In the genomic region with DNA sequence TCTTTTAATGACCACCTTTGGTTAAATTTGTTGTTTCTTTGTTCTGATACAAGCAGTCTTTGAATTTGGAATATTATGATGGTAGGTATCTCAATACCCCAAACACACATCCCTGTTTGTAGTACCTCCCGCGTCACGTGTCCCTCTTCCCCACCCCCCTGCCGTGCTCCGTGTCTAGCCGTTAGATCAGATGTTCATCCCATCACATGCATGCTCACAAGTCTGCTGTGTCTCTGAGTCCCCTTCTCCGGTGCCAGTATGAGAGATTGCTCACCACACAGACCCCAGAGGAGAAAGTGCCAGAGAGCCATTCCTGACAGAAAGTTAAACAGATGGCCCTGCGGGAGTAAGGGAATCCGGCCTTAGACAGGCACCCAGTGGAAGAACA, we compare ENCODE assay signal across 29 mouse cellular contexts.
A peak's percentile ranks its signal among the peaks of the same experiment; 100 is the strongest.
DNase-seq lines count a peak whose midpoint lies in the region; ATAC-seq and TF ChIP-seq lines count a peak whose summit lies in the region.
"Had no signal": no experiment of that assay in that cellular context is flagged by ENCODE, and none has a peak within 500 bp of the region (broad histone marks: within the 10 kb centered on the region; RNA-seq: fewer than 3 reads in every experiment).

No protein-coding gene starts in this region.

- H3K4me2 ChIP-seq in midbrain, embryonic 14.5 days (ENCODE audit: low read length), result no peak overlapping the region
- peak overlapping the region; percentile 88 for H3K4me2 ChIP-seq in liver, embryonic 14.5 days (ENCODE audit: low read depth)
- no peak overlapping the region for H3K4me2 ChIP-seq in neural tube, embryonic 15.5 days
- H3K4me2 ChIP-seq: embryonic facial prominence, embryonic 12.5 days; heart, embryonic 13.5 days; hindbrain, embryonic 14.5 days; limb, embryonic 13.5 days; stomach, embryonic 15.5 days had no signal

- no peak for TF ChIP-seq EP300 in liver, embryonic 14.5 days (IDR thresholded peaks at IDR 0.05; ENCODE audit: low read depth)

- no peaks in the 10 kb centered on the region for H3K27me3 ChIP-seq in erythroblast, embryonic 14.5 days (ENCODE audit: control insufficient read depth)
- H3K27me3 ChIP-seq in midbrain, embryonic 14.5 days (ENCODE audit: control insufficient read depth, insufficient read depth, low read length), result no peaks in the 10 kb centered on the region
- peaks cover 3% of the 10 kb centered on the region; the same call in 1 of the 2 replicates for H3K27me3 ChIP-seq in midbrain, embryonic 10.5 days (ENCODE audit: low read depth, poor library complexity, severe bottlenecking)
- H3K27me3 ChIP-seq in liver, embryonic 14.5 days (ENCODE audit: control insufficient read depth, insufficient read depth, low read length), result no peaks in the 10 kb centered on the region
- 0 out of 2 replicates have a peak, but pooled peaks cover 3% of the 10 kb centered on the region for H3K27me3 ChIP-seq in neural tube, embryonic 15.5 days (replicated peaks)
- H3K27me3 ChIP-seq in limb, embryonic 10.5 days (ENCODE audit: low read depth, poor library complexity, severe bottlenecking), result no peaks in the 10 kb centered on the region
- H3K27me3 ChIP-seq: embryonic facial prominence, embryonic 12.5 days; heart, embryonic 13.5 days; limb, embryonic 13.5 days; Patski; stomach, embryonic 15.5 days had no signal

- H3K27ac ChIP-seq in midbrain, embryonic 14.5 days (replicated peaks; ENCODE audit: low read depth, low read length), result peak overlapping the region; percentile 16; the same call in 1 of the 2 replicates
- no peak overlapping the region for H3K27ac ChIP-seq in midbrain, embryonic 10.5 days (replicated peaks)
- peak overlapping the region; percentile 95 for H3K27ac ChIP-seq in liver, embryonic 14.5 days
- no peak overlapping the region for H3K27ac ChIP-seq in neural tube, embryonic 15.5 days (replicated peaks)
- no peak overlapping the region for H3K27ac ChIP-seq in limb, embryonic 10.5 days
- H3K27ac ChIP-seq: embryonic facial prominence, embryonic 12.5 days; heart, embryonic 13.5 days; hindbrain, embryonic 14.5 days; limb, embryonic 13.5 days; macrophage; stomach, embryonic 15.5 days had no signal

- ATAC-seq in erythroblast, adult 5-6 weeks (replicated peaks; ENCODE audit: low FRiP score, poor library complexity, severe bottlenecking), result no peak
- no peak for ATAC-seq in midbrain, embryonic 14.5 days (ENCODE audit: low FRiP score, low TSS enrichment)
- no peak for ATAC-seq in liver, embryonic 14.5 days (ENCODE audit: insufficient read depth)
- ATAC-seq in neural tube, embryonic 15.5 days (ENCODE audit: low FRiP score), result no peak
- ATAC-seq: forebrain, embryonic 14.5 days; intestine, postnatal 0 days; Patski had no signal

- TF ChIP-seq CTCF in liver, embryonic 14.5 days (IDR thresholded peaks at IDR 0.05; ENCODE audit: low read depth), result no peak

- peak; percentile 6 for DNase-seq in midbrain, embryonic 14.5 days
- DNase-seq in midbrain, embryonic 10.5 days (ENCODE audit: low spot score), result no peak
- DNase-seq in liver, embryonic 14.5 days (ENCODE audit: low read depth in 3 of 3, low spot score in 3 of 3), result no peak
- DNase-seq in limb, embryonic 10.5 days (ENCODE audit: low spot score), result no peak
- DNase-seq: adrenal gland, postnatal 10 days; cerebellum, adult 9-10 months; cerebellum, postnatal 36 days; embryo, embryonic 11 days; gastrocnemius, postnatal 25 days; heart, adult 18-20 months; heart, postnatal 10 days; kidney, adult 9 months; kidney, postnatal 14 days; layer of hippocampus, adult 9-11 months; lung, adult 2 months; lung, postnatal 10 days; right cerebral cortex, postnatal 25 days had no signal

- H3K9me3 ChIP-seq in erythroblast, embryonic 14.5 days (ENCODE audit: control insufficient read depth, low read length), result peaks cover 4% of the 10 kb centered on the region; the same call in 1 of the 2 replicates
- H3K9me3 ChIP-seq in midbrain, embryonic 14.5 days (ENCODE audit: control insufficient read depth, low read length), result no peaks in the 10 kb centered on the region
- H3K9me3 ChIP-seq in midbrain, embryonic 10.5 days (replicated peaks), result no peaks in the 10 kb centered on the region
- H3K9me3 ChIP-seq in liver, embryonic 14.5 days (ENCODE audit: control insufficient read depth, low read length), result no peaks in the 10 kb centered on the region
- H3K9me3 ChIP-seq in neural tube, embryonic 15.5 days (replicated peaks), result no peaks in the 10 kb centered on the region
- no peaks in the 10 kb centered on the region for H3K9me3 ChIP-seq in limb, embryonic 10.5 days (replicated peaks)
- H3K9me3 ChIP-seq: embryonic facial prominence, embryonic 12.5 days; heart, embryonic 13.5 days; stomach, embryonic 15.5 days had no signal

- 92% methylated on average over 9 of the region's 9 CpGs for WGBS in midbrain, embryonic 14.5 days
- 95% methylated on average over 9 of the region's 9 CpGs for whole genome bisulfite sequencing in midbrain, embryonic 10.5 days
- 91% methylated on average over 9 of the region's 9 CpGs for whole genome bisulfite sequencing in liver, embryonic 14.5 days (ENCODE audit: insufficient replicate concordance)
- WGBS in neural tube, embryonic 15.5 days, result 91% methylated on average over 9 of the region's 9 CpGs
- WGBS in limb, embryonic 10.5 days, result 86% methylated on average over 9 of the region's 9 CpGs

- peaks cover 68% of the 10 kb centered on the region for H3K36me3 ChIP-seq in erythroblast, embryonic 14.5 days (ENCODE audit: control insufficient read depth)
- H3K36me3 ChIP-seq in midbrain, embryonic 14.5 days (ENCODE audit: control insufficient read depth, insufficient read depth, low read length), result peaks cover 5% of the 10 kb centered on the region
- H3K36me3 ChIP-seq in midbrain, embryonic 10.5 days, result peaks cover 75% of the 10 kb centered on the region
- H3K36me3 ChIP-seq in liver, embryonic 14.5 days (replicated peaks; ENCODE audit: control insufficient read depth, insufficient read depth, low read depth), result peaks cover 13% of the 10 kb centered on the region
- no peaks in the 10 kb centered on the region for H3K36me3 ChIP-seq in neural tube, embryonic 15.5 days
- H3K36me3 ChIP-seq in limb, embryonic 10.5 days, result peaks cover 74% of the 10 kb centered on the region

- H3K4me1 ChIP-seq in erythroblast, embryonic 14.5 days (ENCODE audit: control insufficient read depth), result peaks cover 82% of the 10 kb centered on the region
- H3K4me1 ChIP-seq in midbrain, embryonic 14.5 days (ENCODE audit: control insufficient read depth, insufficient read depth, low read length), result peaks cover 18% of the 10 kb centered on the region; the same call in 1 of the 2 replicates
- H3K4me1 ChIP-seq in midbrain, embryonic 10.5 days, result peaks cover 54% of the 10 kb centered on the region
- peaks cover 52 to 57% of the 10 kb centered on the region in 2 experiments for H3K4me1 ChIP-seq in liver, embryonic 14.5 days (replicated peaks; ENCODE audit: control insufficient read depth in 2 of 2, insufficient read depth in 2 of 2, low read length in 1 of 2)
- H3K4me1 ChIP-seq in neural tube, embryonic 15.5 days, result peaks cover 11% of the 10 kb centered on the region; the same call in 1 of the 2 replicates
- peaks cover 19% of the 10 kb centered on the region for H3K4me1 ChIP-seq in limb, embryonic 10.5 days
- H3K4me1 ChIP-seq: embryonic facial prominence, embryonic 12.5 days; stomach, embryonic 15.5 days had no signal

- no peak overlapping the region for H3K9ac ChIP-seq in midbrain, embryonic 14.5 days (replicated peaks; ENCODE audit: low read length)
- peak overlapping the region; percentile 75 for H3K9ac ChIP-seq in liver, embryonic 14.5 days (replicated peaks)
- no peak overlapping the region for H3K9ac ChIP-seq in neural tube, embryonic 15.5 days (replicated peaks)
- H3K9ac ChIP-seq: embryonic facial prominence, embryonic 12.5 days; heart, embryonic 13.5 days; hindbrain, embryonic 14.5 days; limb, embryonic 13.5 days; stomach, embryonic 15.5 days had no signal

- H3K4me3 ChIP-seq in erythroblast, embryonic 14.5 days (replicated peaks), result peak overlapping the region; percentile 71
- H3K4me3 ChIP-seq in midbrain, embryonic 14.5 days (replicated peaks; ENCODE audit: low read depth, low read length), result no peak overlapping the region
- no peak overlapping the region for H3K4me3 ChIP-seq in midbrain, embryonic 10.5 days
- peak overlapping the region; percentile 59 to 69 for H3K4me3 ChIP-seq in liver, embryonic 14.5 days (ENCODE audit: insufficient read depth in 1 of 2, low read depth in 2 of 2, low read length in 2 of 2)
- H3K4me3 ChIP-seq in neural tube, embryonic 15.5 days (replicated peaks), result no peak overlapping the region
- H3K4me3 ChIP-seq in limb, embryonic 10.5 days, result no peak overlapping the region
- H3K4me3 ChIP-seq: embryonic facial prominence, embryonic 12.5 days; heart, embryonic 13.5 days; limb, embryonic 13.5 days; stomach, embryonic 15.5 days had no signal

Comparison
In these comparisons a context has a peak if more than half of its experiments do, and no peak if none do; other contexts are left out.
1. H3K27ac ChIP-seq: peak in midbrain, embryonic 14.5 days (single experiment) and liver, embryonic 14.5 days (single experiment); none in midbrain, embryonic 10.5 days (single experiment), neural tube, embryonic 15.5 days (single experiment) and limb, embryonic 10.5 days (single experiment).
2. H3K4me3 ChIP-seq: peak in erythroblast, embryonic 14.5 days (single experiment) and liver, embryonic 14.5 days (2 of 2); none in midbrain, embryonic 14.5 days (single experiment), midbrain, embryonic 10.5 days (single experiment), neural tube, embryonic 15.5 days (single experiment) and limb, embryonic 10.5 days (single experiment).